Comparison of ENCODE assay signal across 27 mouse cellular contexts in genomic region chr10:64096532-64096931, GRCm38 (mm10). TPM values are rescaled to one million over a fixed set of nuclear protein-coding genes. Genes with fewer than 3 reads are reported as not detected.
A peak's percentile ranks its signal among the peaks of the same experiment; 100 is the strongest.
DNase-seq lines count a peak whose midpoint lies in the region; ATAC-seq and TF ChIP-seq lines count a peak whose summit lies in the region.
"Had no signal": no experiment of that assay in that cellular context is flagged by ENCODE, and none has a peak within 500 bp of the region (broad histone marks: within the 10 kb centered on the region; RNA-seq: fewer than 3 reads in every experiment).

No protein-coding gene starts in this region.

- TF ChIP-seq POLR2A in cerebellum, adult 2 months (IDR thresholded peaks at IDR 0.05; ENCODE audit: borderline replicate concordance, insufficient read depth, low read length): no peak
- no peak for TF ChIP-seq POLR2A in liver, adult 2 months (IDR thresholded peaks at IDR 0.05; ENCODE audit: extremely low read depth, insufficient read depth, low read length)
- TF ChIP-seq POLR2A in brain, embryonic 14.5 days (IDR thresholded peaks at IDR 0.05; ENCODE audit: borderline replicate concordance, extremely low read depth, insufficient read depth, insufficient read length, poor library complexity, severe bottlenecking): no peak

- H3K4me3 ChIP-seq in cerebellum, adult 2 months (replicated peaks; ENCODE audit: insufficient read depth, low read depth, low read length): no peak overlapping the region
- H3K4me3 ChIP-seq in hindbrain, postnatal 0 days (ENCODE audit: low read length): no peak overlapping the region
- H3K4me3 ChIP-seq in hindbrain, embryonic 10.5 days: no peak overlapping the region
- H3K4me3 ChIP-seq in liver, adult 2 months (ENCODE audit: insufficient read depth, low read depth, low read length): no peak overlapping the region
- no peak overlapping the region for H3K4me3 ChIP-seq in liver, embryonic 11.5 days (ENCODE audit: low read depth, low read length)
- H3K4me3 ChIP-seq: embryonic facial prominence, embryonic 15.5 days; forebrain, embryonic 15.5 days; hindbrain, embryonic 15.5 days; kidney, embryonic 15.5 days; limb, embryonic 12.5 days; liver, embryonic 13.5 days; lung, embryonic 15.5 days; midbrain, embryonic 10.5 days; neural tube, embryonic 15.5 days had no signal

- H3K4me1 ChIP-seq in cerebellum, adult 2 months (ENCODE audit: control insufficient read depth, insufficient read depth, low read length): no peaks in the 10 kb centered on the region
- H3K4me1 ChIP-seq in hindbrain, postnatal 0 days (ENCODE audit: insufficient read depth, low read length): no peaks in the 10 kb centered on the region
- H3K4me1 ChIP-seq in hindbrain, embryonic 10.5 days (replicated peaks): peaks cover 7% of the 10 kb centered on the region; the same call in 1 of the 2 replicates
- H3K4me1 ChIP-seq in liver, adult 2 months (ENCODE audit: control insufficient read depth, insufficient read depth, low read length): no peaks in the 10 kb centered on the region
- no peaks in the 10 kb centered on the region for H3K4me1 ChIP-seq in liver, embryonic 11.5 days (replicated peaks; ENCODE audit: control insufficient read depth, insufficient read depth, low read length)
- H3K4me1 ChIP-seq: embryonic facial prominence, embryonic 15.5 days; forebrain, embryonic 15.5 days; hindbrain, embryonic 15.5 days; kidney, embryonic 15.5 days; limb, embryonic 12.5 days; liver, embryonic 13.5 days; lung, embryonic 15.5 days; neural tube, embryonic 15.5 days had no signal

- WGBS in cerebellum, adult 2 months: 98% methylated on average over 1 of the region's 1 CpGs
- 97% methylated on average over 1 of the region's 1 CpGs for WGBS in hindbrain, postnatal 0 days
- 92% methylated on average over 1 of the region's 1 CpGs for WGBS in hindbrain, embryonic 10.5 days
- 97% methylated on average over 1 of the region's 1 CpGs for WGBS in liver, adult 2 months
- 92% methylated on average over 1 of the region's 1 CpGs for WGBS in liver, embryonic 11.5 days

- no peak overlapping the region for H3K9ac ChIP-seq in hindbrain, postnatal 0 days (replicated peaks; ENCODE audit: low read length)
- no peak overlapping the region for H3K9ac ChIP-seq in liver, adult 2 months (ENCODE audit: low read depth, low read length)
- no peak overlapping the region for H3K9ac ChIP-seq in liver, embryonic 11.5 days (ENCODE audit: low read depth, low read length)
- H3K9ac ChIP-seq: embryonic facial prominence, embryonic 15.5 days; forebrain, embryonic 15.5 days; hindbrain, embryonic 15.5 days; kidney, embryonic 15.5 days; limb, embryonic 12.5 days; liver, embryonic 13.5 days; lung, embryonic 15.5 days; neural tube, embryonic 15.5 days had no signal

- H3K4me2 ChIP-seq in hindbrain, postnatal 0 days (ENCODE audit: low read depth, low read length): no peak overlapping the region
- H3K4me2 ChIP-seq in liver, embryonic 11.5 days: no peak overlapping the region
- H3K4me2 ChIP-seq: embryonic facial prominence, embryonic 15.5 days; forebrain, embryonic 15.5 days; heart, embryonic 11.5 days; hindbrain, embryonic 15.5 days; kidney, embryonic 15.5 days; limb, embryonic 12.5 days; liver, embryonic 13.5 days; lung, embryonic 15.5 days; neural tube, embryonic 15.5 days had no signal

- no peaks in the 10 kb centered on the region for H3K79me2 ChIP-seq in liver, adult 2 months (ENCODE audit: control insufficient read depth, insufficient read depth, low read length)

- no peaks in the 10 kb centered on the region for H3K27me3 ChIP-seq in cerebellum, adult 2 months (ENCODE audit: control insufficient read depth, insufficient read depth, low read length)
- H3K27me3 ChIP-seq in hindbrain, postnatal 0 days (ENCODE audit: insufficient read depth, low read length): no peaks in the 10 kb centered on the region
- H3K27me3 ChIP-seq in hindbrain, embryonic 10.5 days (ENCODE audit: insufficient read depth, poor library complexity, severe bottlenecking): peaks cover 2% of the 10 kb centered on the region; the same call in 1 of the 2 replicates
- no peaks in the 10 kb centered on the region for H3K27me3 ChIP-seq in liver, adult 2 months (ENCODE audit: control insufficient read depth, insufficient read depth, low read length)
- H3K27me3 ChIP-seq in liver, embryonic 11.5 days (replicated peaks; ENCODE audit: control insufficient read depth, insufficient read depth, low read length): no peaks in the 10 kb centered on the region
- H3K27me3 ChIP-seq: embryonic facial prominence, embryonic 15.5 days; forebrain, embryonic 15.5 days; hindbrain, embryonic 15.5 days; kidney, embryonic 15.5 days; limb, embryonic 12.5 days; liver, embryonic 13.5 days; lung, embryonic 15.5 days; neural tube, embryonic 15.5 days had no signal

- no peaks in the 10 kb centered on the region for H3K9me3 ChIP-seq in hindbrain, postnatal 0 days (ENCODE audit: low read length)
- no peaks in the 10 kb centered on the region for H3K9me3 ChIP-seq in hindbrain, embryonic 10.5 days
- no peaks in the 10 kb centered on the region for H3K9me3 ChIP-seq in liver, embryonic 11.5 days (ENCODE audit: control insufficient read depth, low read length)
- H3K9me3 ChIP-seq: embryonic facial prominence, embryonic 15.5 days; forebrain, embryonic 15.5 days; hindbrain, embryonic 15.5 days; kidney, embryonic 15.5 days; limb, embryonic 12.5 days; liver, embryonic 13.5 days; lung, embryonic 15.5 days; midbrain, embryonic 10.5 days; neural tube, embryonic 15.5 days had no signal

- no peak overlapping the region for H3K27ac ChIP-seq in cerebellum, adult 2 months (ENCODE audit: insufficient read depth, low read length)
- H3K27ac ChIP-seq in hindbrain, postnatal 0 days: no peak overlapping the region
- no peak overlapping the region for H3K27ac ChIP-seq in hindbrain, embryonic 10.5 days
- H3K27ac ChIP-seq in liver, adult 2 months (replicated peaks; ENCODE audit: insufficient read depth, low read depth, low read length): no peak overlapping the region
- H3K27ac ChIP-seq in liver, embryonic 11.5 days (ENCODE audit: low read depth, low read length): no peak overlapping the region
- H3K27ac ChIP-seq: embryonic facial prominence, embryonic 15.5 days; forebrain, embryonic 15.5 days; hindbrain, embryonic 15.5 days; kidney, embryonic 15.5 days; limb, embryonic 12.5 days; liver, embryonic 13.5 days; lung, embryonic 15.5 days; macrophage; midbrain, embryonic 10.5 days; neural tube, embryonic 15.5 days had no signal

- TF ChIP-seq CTCF in cerebellum, adult 2 months (IDR thresholded peaks at IDR 0.05; ENCODE audit: borderline replicate concordance, insufficient read depth, low read depth, low read length): peak; percentile 40; the same call in 1 of the 2 replicates
- TF ChIP-seq CTCF in hindbrain, postnatal 0 days (IDR thresholded peaks at IDR 0.05; ENCODE audit: low read depth): peak; percentile 31
- 0 out of 2 replicates have a peak, but pooled peaks have one; percentile 15 for TF ChIP-seq CTCF in liver, adult 2 months (IDR thresholded peaks at IDR 0.05; ENCODE audit: low read depth, low read length)
- peak; percentile 7; the same call in 1 of the 2 replicates for TF ChIP-seq CTCF in brain, embryonic 14.5 days (IDR thresholded peaks at IDR 0.05; ENCODE audit: borderline replicate concordance, extremely low read depth, insufficient read depth, insufficient read length)

- H3K36me3 ChIP-seq in hindbrain, postnatal 0 days (ENCODE audit: insufficient read depth, low read length): no peaks in the 10 kb centered on the region
- no peaks in the 10 kb centered on the region for H3K36me3 ChIP-seq in hindbrain, embryonic 10.5 days
- no peaks in the 10 kb centered on the region for H3K36me3 ChIP-seq in liver, adult 2 months (ENCODE audit: control insufficient read depth, insufficient read depth, low read length)
- no peaks in the 10 kb centered on the region for H3K36me3 ChIP-seq in liver, embryonic 11.5 days (ENCODE audit: control insufficient read depth, insufficient read depth, low read length)
- H3K36me3 ChIP-seq: embryonic facial prominence, embryonic 15.5 days; forebrain, embryonic 15.5 days; hindbrain, embryonic 15.5 days; kidney, embryonic 15.5 days; limb, embryonic 12.5 days; liver, embryonic 13.5 days; lung, embryonic 15.5 days; midbrain, embryonic 10.5 days; neural tube, embryonic 15.5 days had no signal

- no peak for ATAC-seq in hindbrain, postnatal 0 days
- ATAC-seq in liver, embryonic 11.5 days (replicated peaks; ENCODE audit: low FRiP score): no peak
- ATAC-seq: forebrain, embryonic 15.5 days; intestine, embryonic 16.5 days had no signal

- DNase-seq in cerebellum, adult 2 months: no peak
- DNase-seq in cerebellum, adult 9-10 months: no peak
- peak; percentile 13 for DNase-seq in hindbrain, postnatal 0 days (ENCODE audit: low spot score)
- DNase-seq in hindbrain, embryonic 10.5 days (ENCODE audit: low spot score): no peak
- DNase-seq in liver, adult 2 months (ENCODE audit: extremely low read depth, low read depth, low spot score): no peak
- no peak for DNase-seq in liver, embryonic 11.5 days (ENCODE audit: low spot score)
- DNase-seq in brain, embryonic 14.5 days (ENCODE audit: low read depth): no peak
- no peak for DNase-seq in urinary bladder, postnatal 4 days (ENCODE audit: low spot score in 2 of 2)
- DNase-seq: adrenal gland, postnatal 36 days; cerebellum, adult 18-20 months; cerebellum, postnatal 36 days; heart, postnatal 10 days; liver, embryonic 13.5 days; right cerebral cortex, adult 18-20 months; right cerebral cortex, postnatal 4 days; thymus, postnatal 25 days had no signal

RNA-seq across cellular contexts. Expression of gene Lrrtm3, which starts 6.5 kb away (rescaled TPM):
- polyA plus RNA-seq in cerebellum, adult 2 months (2012; rRNA removed): 72.7 and 73.6 TPM in 2 replicates
- total RNA-seq in hindbrain, postnatal 0 days (2014; rRNA removed): 28.0 and 36.9 TPM in 2 replicates
- 29.0 and 33.0 TPM in 2 replicates for polyA plus RNA-seq in hindbrain, postnatal 0 days (2015; fragmentation: Nextera tagmentation; extraction: Ambion mirVana)
- polyA plus RNA-seq in hindbrain, embryonic 10.5 days (2016; fragmentation: Nextera tagmentation; extraction: Ambion mirVana): 2.7 and 4.4 TPM in 2 replicates
- 0.20 TPM in 1 of 2 replicates, not detected in the other for total RNA-seq in liver, adult 2 months (2014; rRNA removed)
- polyA plus RNA-seq in liver, adult 2 months (2012; rRNA removed): 0.04 TPM in 1 of 2 replicates, not detected in the other
- 0.43 and 0.52 TPM in 2 replicates for polyA plus RNA-seq in liver, embryonic 11.5 days (2014; fragmentation: Nextera tagmentation; extraction: Ambion mirVana)
- 8.5 and 15.3 TPM in 2 replicates for polyA plus RNA-seq in brain, embryonic 14.5 days (2012; rRNA removed)
- polyA plus RNA-seq: macrophage had no signal
